Mouse (Mus musculus): Measurements from ENCODE around the gene Angpt4.

- no peak for TF ChIP-seq CTCF (IDR thresholded peaks at IDR 0.05; ENCODE audit: low read depth, low read length)
- no peak for TF ChIP-seq POLR2A (IDR thresholded peaks at IDR 0.05; ENCODE audit: insufficient read depth, low read length)
Measured at GRCm38 (mm10) chr2:151874551-151874950, 36.5 kb upstream of the Angpt4 start.
